12 mouse cellular contexts compared by ENCODE assay signal in genomic region chr19:7558675-7559074, GRCm38 (mm10). TPM values are rescaled to one million over a fixed set of nuclear protein-coding genes. Genes with fewer than 3 reads are reported as not detected.
DNase-seq lines count a peak whose midpoint lies in the region; ATAC-seq and TF ChIP-seq lines count a peak whose summit lies in the region.
"Had no signal": no experiment of that assay in that cellular context is flagged by ENCODE, and none has a peak within 500 bp of the region (broad histone marks: within the 10 kb centered on the region; RNA-seq: fewer than 3 reads in every experiment).

No protein-coding gene starts in this region.

- no peak for ATAC-seq in forebrain, embryonic 14.5 days
- no peak for ATAC-seq in forebrain, embryonic 16.5 days
- no peak for ATAC-seq in lung, embryonic 14.5 days (ENCODE audit: insufficient read depth)
- no peak for ATAC-seq in embryonic facial prominence, embryonic 15.5 days (ENCODE audit: insufficient number of reproducible peaks, low FRiP score, low TSS enrichment, low read depth)

- no peaks in the 10 kb centered on the region for H3K9me3 ChIP-seq in forebrain, embryonic 14.5 days (replicated peaks; ENCODE audit: control insufficient read depth, low read length)
- H3K9me3 ChIP-seq in forebrain, embryonic 16.5 days (ENCODE audit: control insufficient read depth, low read length) = no peaks in the 10 kb centered on the region
- H3K9me3 ChIP-seq in lung, embryonic 14.5 days (ENCODE audit: low read depth, low read length) = no peaks in the 10 kb centered on the region
- H3K9me3 ChIP-seq in embryonic facial prominence, embryonic 15.5 days (replicated peaks) = no peaks in the 10 kb centered on the region
- H3K9me3 ChIP-seq: hindbrain, embryonic 10.5 days had no signal

- DNase-seq in forebrain, embryonic 14.5 days (ENCODE audit: low spot score) = no peak
- no peak for DNase-seq in lung, embryonic 14.5 days
- DNase-seq in lung, adult 18-20 months = no peak
- DNase-seq in embryo, embryonic 10 days (ENCODE audit: low spot score) = no peak
- DNase-seq in right cerebral cortex, postnatal 36 days (ENCODE audit: low spot score in 2 of 2) = no peak
- DNase-seq: adrenal gland, postnatal 14 days had no signal

- peaks cover 10% of the 10 kb centered on the region for H3K4me1 ChIP-seq in forebrain, embryonic 14.5 days (ENCODE audit: control insufficient read depth, insufficient read depth, low read length)
- H3K4me1 ChIP-seq in forebrain, embryonic 16.5 days (replicated peaks; ENCODE audit: control insufficient read depth, insufficient read depth, low read length) = peaks cover 10% of the 10 kb centered on the region
- no peaks in the 10 kb centered on the region for H3K4me1 ChIP-seq in lung, embryonic 14.5 days (ENCODE audit: insufficient read depth)
- peaks cover 20% of the 10 kb centered on the region for H3K4me1 ChIP-seq in embryonic facial prominence, embryonic 15.5 days

- no peaks in the 10 kb centered on the region for H3K27me3 ChIP-seq in forebrain, embryonic 14.5 days (replicated peaks; ENCODE audit: control insufficient read depth, insufficient read depth, low read length)
- H3K27me3 ChIP-seq in forebrain, embryonic 16.5 days (replicated peaks; ENCODE audit: control insufficient read depth, insufficient read depth, low read length) = no peaks in the 10 kb centered on the region
- H3K27me3 ChIP-seq in lung, embryonic 14.5 days (ENCODE audit: insufficient read depth, low read length) = no peaks in the 10 kb centered on the region
- no peaks in the 10 kb centered on the region for H3K27me3 ChIP-seq in embryonic facial prominence, embryonic 15.5 days

- H3K27ac ChIP-seq in forebrain, embryonic 14.5 days (ENCODE audit: low read depth, low read length) = no peak overlapping the region
- no peak overlapping the region for H3K27ac ChIP-seq in forebrain, embryonic 16.5 days (ENCODE audit: low read length)
- no peak overlapping the region for H3K27ac ChIP-seq in lung, embryonic 14.5 days (ENCODE audit: low read depth)
- no peak overlapping the region for H3K27ac ChIP-seq in embryonic facial prominence, embryonic 15.5 days (replicated peaks)
- H3K27ac ChIP-seq in macrophage = no peak overlapping the region
- H3K27ac ChIP-seq: hindbrain, embryonic 10.5 days had no signal

- WGBS in forebrain, embryonic 14.5 days = 83% methylated on average over 4 of the region's 4 CpGs
- 84% methylated on average over 4 of the region's 4 CpGs for WGBS in forebrain, embryonic 16.5 days
- WGBS in lung, embryonic 14.5 days = 67% methylated on average over 4 of the region's 4 CpGs
- 54% methylated on average over 4 of the region's 4 CpGs for WGBS in embryonic facial prominence, embryonic 15.5 days
- WGBS in macrophage (ENCODE audit: missing documents) = 33% methylated on average over 4 of the region's 4 CpGs

- peak overlapping the region; percentile 62 for H3K4me2 ChIP-seq in forebrain, embryonic 14.5 days (ENCODE audit: low read length)
- no peak overlapping the region for H3K4me2 ChIP-seq in forebrain, embryonic 16.5 days (ENCODE audit: low read length)
- H3K4me2 ChIP-seq in lung, embryonic 14.5 days = peak overlapping the region; percentile 68
- H3K4me2 ChIP-seq in embryonic facial prominence, embryonic 15.5 days (replicated peaks) = no peak overlapping the region

- H3K4me3 ChIP-seq in forebrain, embryonic 14.5 days (ENCODE audit: low read depth, low read length) = no peak overlapping the region
- no peak overlapping the region for H3K4me3 ChIP-seq in forebrain, embryonic 16.5 days (replicated peaks; ENCODE audit: low read length)
- H3K4me3 ChIP-seq in lung, embryonic 14.5 days (ENCODE audit: low read depth, low read length) = peak overlapping the region; percentile 44; the same call in 1 of the 2 replicates
- H3K4me3 ChIP-seq in embryonic facial prominence, embryonic 15.5 days (replicated peaks) = 0 out of 2 replicates have a peak overlapping the region, but pooled peaks have one; percentile 48
- H3K4me3 ChIP-seq in macrophage (ENCODE audit: inconsistent target) = peak overlapping the region; percentile 44

- no peak for TF ChIP-seq CTCF in lung, embryonic 14.5 days (IDR thresholded peaks at IDR 0.05; ENCODE audit: low read depth)

- no peaks in the 10 kb centered on the region for H3K36me3 ChIP-seq in forebrain, embryonic 14.5 days (ENCODE audit: control insufficient read depth, insufficient read depth, low read length)
- no peaks in the 10 kb centered on the region for H3K36me3 ChIP-seq in forebrain, embryonic 16.5 days (ENCODE audit: control insufficient read depth, insufficient read depth)
- H3K36me3 ChIP-seq in lung, embryonic 14.5 days (ENCODE audit: insufficient read depth) = no peaks in the 10 kb centered on the region
- H3K36me3 ChIP-seq in embryonic facial prominence, embryonic 15.5 days = no peaks in the 10 kb centered on the region
- H3K36me3 ChIP-seq in macrophage (ENCODE audit: inconsistent target) = no peaks in the 10 kb centered on the region
- H3K36me3 ChIP-seq: hindbrain, embryonic 10.5 days had no signal

- no peak overlapping the region for H3K9ac ChIP-seq in forebrain, embryonic 14.5 days (ENCODE audit: low read length)
- no peak overlapping the region for H3K9ac ChIP-seq in forebrain, embryonic 16.5 days (replicated peaks; ENCODE audit: low read depth, low read length)
- H3K9ac ChIP-seq in lung, embryonic 14.5 days = no peak overlapping the region
- no peak overlapping the region for H3K9ac ChIP-seq in embryonic facial prominence, embryonic 15.5 days

- no peaks in the 10 kb centered on the region for H3K79me2 ChIP-seq in macrophage (ENCODE audit: inconsistent target)

RNA-seq across cellular contexts. Expression of gene Pla2g16, which starts 1.4 kb away (rescaled TPM):
- 4.6 and 5.5 TPM in 2 replicates for polyA plus RNA-seq in forebrain, embryonic 14.5 days (2014; fragmentation: Nextera tagmentation; extraction: Ambion mirVana)
- 3.3 and 4.5 TPM in 2 replicates for polyA plus RNA-seq in forebrain, embryonic 16.5 days (2015; fragmentation: Nextera tagmentation; extraction: Ambion mirVana)
- polyA plus RNA-seq in lung, embryonic 14.5 days (2014; fragmentation: Nextera tagmentation; extraction: Ambion mirVana) = 10.4 and 12.5 TPM in 2 replicates
- 13.0 and 14.8 TPM in 2 replicates for polyA plus RNA-seq in embryonic facial prominence, embryonic 15.5 days (2015; fragmentation: Nextera tagmentation; extraction: Ambion mirVana)
- 10 to 100 TPM in 10 of 26 experiments, 1 to 10 TPM in 12, under 1 TPM in 3, not detected in 1; 0.31 to 43.6 (median 8.7) TPM for total RNA-seq in macrophage (2018; cell fraction: chromatin; rRNA removed)
- 10 to 100 TPM in 13 of 26 experiments, 1 to 10 TPM in 13; 2.2 to 46.8 (median 15.6) TPM for total RNA-seq in macrophage (2018; cell fraction: cytosol; rRNA removed)
- 10 to 100 TPM in 11 of 26 experiments, 1 to 10 TPM in 13, under 1 TPM in 2; 0.44 to 28.9 (median 8.9) TPM for total RNA-seq in macrophage (2018; cell fraction: nucleus; rRNA removed)
- polyA plus RNA-seq in macrophage (2018) = 3.0 to 6.9 TPM (median 4.9 TPM) in 3 replicates

RNA-seq across cellular contexts. Expression of gene Lgals12, which starts 48.3 kb away (rescaled TPM):
- polyA plus RNA-seq in forebrain, embryonic 14.5 days (2014; fragmentation: Nextera tagmentation; extraction: Ambion mirVana) = 0.14 and 0.20 TPM in 2 replicates
- 0.16 TPM in 1 of 2 replicates, not detected in the other for polyA plus RNA-seq in forebrain, embryonic 16.5 days (2015; fragmentation: Nextera tagmentation; extraction: Ambion mirVana)
- 1.5 TPM in 2 replicates for polyA plus RNA-seq in lung, embryonic 14.5 days (2014; fragmentation: Nextera tagmentation; extraction: Ambion mirVana)
- 1.4 and 2.3 TPM in 2 replicates for polyA plus RNA-seq in embryonic facial prominence, embryonic 15.5 days (2015; fragmentation: Nextera tagmentation; extraction: Ambion mirVana)
- total RNA-seq in macrophage (2018; cell fraction: chromatin; rRNA removed) = not detected
- not detected for total RNA-seq in macrophage (2018; cell fraction: cytosol; rRNA removed)
- total RNA-seq in macrophage (2018; cell fraction: nucleus; rRNA removed) = not detected
- not detected in 3 replicates for polyA plus RNA-seq in macrophage (2018)
- polyA plus RNA-seq: hindbrain, embryonic 10.5 days had no signal

RNA-seq across cellular contexts. Expression of gene Hrasls5, which starts 53.7 kb away (rescaled TPM):
- polyA plus RNA-seq in forebrain, embryonic 14.5 days (2014; fragmentation: Nextera tagmentation; extraction: Ambion mirVana) = not detected in 2 replicates
- polyA plus RNA-seq in forebrain, embryonic 16.5 days (2015; fragmentation: Nextera tagmentation; extraction: Ambion mirVana) = not detected in 2 replicates
- polyA plus RNA-seq in lung, embryonic 14.5 days (2014; fragmentation: Nextera tagmentation; extraction: Ambion mirVana) = not detected in 2 replicates
- polyA plus RNA-seq in embryonic facial prominence, embryonic 15.5 days (2015; fragmentation: Nextera tagmentation; extraction: Ambion mirVana) = 0.21 and 0.38 TPM in 2 replicates
- total RNA-seq in macrophage (2018; cell fraction: chromatin; rRNA removed) = not detected
- not detected for total RNA-seq in macrophage (2018; cell fraction: cytosol; rRNA removed)
- total RNA-seq in macrophage (2018; cell fraction: nucleus; rRNA removed) = not detected
- not detected in 3 replicates for polyA plus RNA-seq in macrophage (2018)
- total RNA-seq: midbrain, postnatal 0 days had no signal
- polyA plus RNA-seq: hindbrain, embryonic 10.5 days; midbrain, postnatal 0 days; stomach, embryonic 16.5 days had no signal

Comparison
In these comparisons a context has a peak if more than half of its experiments do, and no peak if none do; other contexts are left out.
1. H3K4me2 ChIP-seq: peak in forebrain, embryonic 14.5 days (single experiment) and lung, embryonic 14.5 days (single experiment); none in forebrain, embryonic 16.5 days (single experiment) and embryonic facial prominence, embryonic 15.5 days (single experiment).
2. H3K4me3 ChIP-seq: peak in lung, embryonic 14.5 days (single experiment), embryonic facial prominence, embryonic 15.5 days (single experiment) and macrophage (single experiment); none in forebrain, embryonic 14.5 days (single experiment) and forebrain, embryonic 16.5 days (single experiment).